Mouse (Mus musculus) right cerebral cortex, postnatal 4 days (tissue): Measurements from ENCODE around the gene Vdac1.

ENCODE experiments used
- DNase-seq: peaks from one replicate; pipeline ENCODE4 v3.0.0-alpha.2; 2022

The Vdac1 gene

DNA sequence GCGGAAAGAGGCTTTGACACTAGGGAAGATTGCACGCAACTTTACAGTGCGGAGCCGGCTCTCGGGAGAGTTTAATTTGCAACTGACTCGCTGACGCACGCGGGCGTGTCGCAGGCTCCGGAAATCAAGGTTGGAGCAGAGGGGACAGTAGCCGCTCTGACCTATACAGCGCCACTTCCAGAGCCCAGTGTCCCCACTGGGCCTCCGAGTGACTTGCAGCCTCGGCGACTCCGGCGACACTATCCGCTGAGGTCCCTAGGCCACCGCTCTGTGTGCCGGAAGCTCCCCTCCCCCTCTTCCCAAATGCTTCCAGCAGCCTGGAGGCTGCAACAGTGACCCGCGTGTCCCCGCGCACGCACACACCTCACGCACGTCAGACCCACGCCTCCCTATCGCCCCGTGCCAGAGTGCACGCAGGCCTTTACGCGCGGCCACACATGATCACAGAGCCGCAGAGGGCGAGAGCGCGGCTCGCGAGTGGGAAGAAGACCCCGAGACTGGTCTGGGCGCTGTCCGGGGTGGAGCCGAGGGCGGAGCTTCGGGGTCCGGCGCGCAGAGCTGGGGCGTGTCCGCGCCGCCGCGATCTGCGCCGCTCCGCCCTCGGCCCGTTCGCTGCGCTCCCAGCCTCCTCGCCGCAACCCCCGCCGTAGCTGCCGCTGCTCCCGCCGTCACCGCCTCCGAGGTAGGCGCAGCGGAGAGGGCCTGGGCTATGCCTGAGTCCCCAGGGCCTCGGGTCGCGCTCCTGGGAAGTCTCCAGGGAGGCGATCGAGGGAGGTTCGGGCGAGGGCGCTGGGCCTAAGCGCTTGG lies at the start of gene Vdac1:
TSS of gene Vdac1 (plus strand) at position 390 of the 807 bp plus-strand sequence.
- DNase-seq, result peak; percentile 80

DNA sequence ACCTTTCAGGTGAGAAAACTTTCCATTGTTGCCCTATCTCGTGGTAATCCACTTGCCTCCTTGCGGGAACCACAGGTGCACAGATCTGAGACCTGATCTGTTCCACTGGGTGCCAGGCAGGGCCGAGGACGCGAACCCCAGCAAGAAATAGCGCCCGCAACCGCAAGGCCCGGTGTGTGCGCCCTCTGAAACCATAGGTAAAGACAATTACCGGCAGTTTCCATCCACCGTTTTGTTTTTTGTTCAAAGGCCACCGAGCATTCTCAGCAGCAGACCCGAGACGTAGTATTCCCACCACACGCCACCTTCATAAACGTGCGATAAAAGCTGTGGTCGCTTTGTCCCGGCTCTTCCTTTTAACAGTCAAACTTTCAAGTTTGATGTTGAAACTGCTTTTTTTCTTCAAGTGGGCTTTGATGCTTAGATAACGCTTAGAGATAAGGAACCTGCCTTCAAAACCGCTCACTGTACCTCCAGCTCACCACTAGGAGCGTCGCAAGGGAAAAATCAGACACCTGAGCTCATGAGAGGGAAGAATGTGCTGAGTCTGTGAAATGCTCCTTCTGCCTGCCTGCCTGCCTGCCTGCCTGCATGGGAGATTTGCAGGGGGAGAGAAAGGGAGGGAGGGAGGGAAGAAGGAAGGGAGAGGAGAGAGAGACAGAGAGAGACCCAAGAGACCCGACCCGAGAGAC lies 46.4 kb upstream of the Vdac1 start:
- no peak for DNase-seq

GRCm38 (mm10) chr11:52318445-52318844 lies 42.2 kb upstream of the Vdac1 start:
- DNase-seq, result no peak

DNA sequence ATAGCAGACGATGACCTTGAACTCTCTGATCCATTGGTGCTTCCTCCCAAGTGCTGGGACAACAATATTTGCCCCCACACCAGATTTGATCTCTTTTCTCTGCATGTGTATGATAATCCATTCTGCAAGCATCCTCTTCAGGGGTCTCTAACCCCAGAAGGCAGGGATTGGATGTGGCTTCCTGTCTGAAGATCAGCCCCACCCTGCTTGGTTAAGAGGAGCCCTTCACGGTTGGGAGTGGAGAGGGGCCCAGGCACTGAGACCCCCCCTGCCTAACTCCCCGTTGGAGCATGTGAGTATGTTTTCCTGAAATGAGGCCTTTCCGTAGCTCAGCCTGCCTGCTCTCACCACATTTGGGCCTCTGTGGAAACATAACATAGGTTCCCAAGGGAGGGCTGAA lies 41.0 kb upstream of the Vdac1 start:
- DNase-seq, result no peak

DNA sequence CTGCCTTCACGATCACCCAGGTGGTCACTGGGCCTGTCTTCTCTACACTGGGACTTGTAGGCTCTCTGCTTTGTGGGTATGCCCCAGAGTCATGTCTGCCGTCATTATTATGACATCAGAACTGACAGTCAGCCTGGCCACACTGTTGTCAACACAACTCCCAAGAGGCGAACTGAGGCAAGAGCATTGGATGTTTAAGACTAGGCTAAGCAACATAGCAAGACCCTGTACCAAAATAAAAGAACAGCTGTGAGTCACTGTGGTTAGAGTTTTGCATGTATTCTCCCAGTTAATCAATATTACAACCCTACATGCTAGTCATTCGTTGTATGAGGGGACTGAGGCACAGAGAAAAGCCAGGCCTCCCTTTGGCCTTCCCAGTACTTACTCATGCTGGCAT lies 40.1 kb upstream of the Vdac1 start:
- DNase-seq, result no peak

- DNase-seq, result no peak
These were observed 39.1 kb upstream of the Vdac1 start for GRCm38 (mm10) chr11:52321540-52321939.

GRCm38 (mm10) chr11:52324442-52325367 lies 36.0 kb upstream of the Vdac1 start:
- no peak for DNase-seq

DNA sequence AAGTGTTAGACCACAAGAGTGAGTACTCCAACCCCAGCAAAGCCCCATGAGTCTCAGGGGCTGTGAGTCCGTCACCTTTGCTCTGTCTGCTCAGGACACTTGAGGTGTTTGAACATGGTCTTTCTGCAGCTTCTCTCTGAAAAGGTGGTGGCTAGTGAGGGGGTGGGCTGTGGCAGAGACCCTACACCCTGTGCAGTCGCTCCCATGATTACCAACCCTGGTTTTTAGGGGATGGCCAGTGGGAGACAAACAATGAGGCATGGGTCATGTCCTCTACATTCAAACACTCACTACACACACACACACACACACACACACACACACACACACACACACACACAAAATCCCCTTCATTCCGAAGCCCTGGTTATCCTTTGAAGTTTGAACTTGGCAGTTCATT lies 33.3 kb upstream of the Vdac1 start:
- no peak for DNase-seq

GRCm38 (mm10) chr11:52332421-52333118 lies 28.1 kb upstream of the Vdac1 start:
- peak; percentile 34 for DNase-seq

DNA sequence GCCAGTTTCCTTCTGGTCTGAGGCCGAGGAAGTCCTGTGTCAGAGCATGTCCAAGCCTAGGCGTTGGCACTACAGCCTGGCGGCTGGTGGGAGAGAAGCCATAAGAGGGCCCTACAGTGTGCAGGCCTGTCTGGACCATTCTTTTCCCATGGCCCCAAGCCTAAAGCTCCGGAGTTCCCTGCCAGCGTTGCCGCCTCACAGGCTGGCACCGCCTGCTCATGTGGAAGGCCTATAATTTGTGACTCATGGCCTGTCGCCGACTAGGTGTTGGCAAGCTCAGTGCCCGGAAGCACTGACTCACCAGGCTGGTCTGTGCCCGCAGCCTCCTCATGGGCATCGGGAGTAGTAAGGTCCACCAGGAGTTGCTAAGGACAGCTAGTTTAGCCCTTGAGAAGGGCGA lies 27.0 kb upstream of the Vdac1 start:
- DNase-seq, result peak; percentile 42

- no peak for DNase-seq
These were observed 25.4 kb upstream of the Vdac1 start for GRCm38 (mm10) chr11:52335263-52335662.

GRCm38 (mm10) chr11:52335924-52336323 lies 24.7 kb upstream of the Vdac1 start:
- DNase-seq, result no peak

GRCm38 (mm10) chr11:52337651-52338295 lies 22.9 kb upstream of the Vdac1 start:
- no peak for DNase-seq

- DNase-seq, result no peak
These were observed 22.3 kb upstream of the Vdac1 start for GRCm38 (mm10) chr11:52338351-52338750.

DNA sequence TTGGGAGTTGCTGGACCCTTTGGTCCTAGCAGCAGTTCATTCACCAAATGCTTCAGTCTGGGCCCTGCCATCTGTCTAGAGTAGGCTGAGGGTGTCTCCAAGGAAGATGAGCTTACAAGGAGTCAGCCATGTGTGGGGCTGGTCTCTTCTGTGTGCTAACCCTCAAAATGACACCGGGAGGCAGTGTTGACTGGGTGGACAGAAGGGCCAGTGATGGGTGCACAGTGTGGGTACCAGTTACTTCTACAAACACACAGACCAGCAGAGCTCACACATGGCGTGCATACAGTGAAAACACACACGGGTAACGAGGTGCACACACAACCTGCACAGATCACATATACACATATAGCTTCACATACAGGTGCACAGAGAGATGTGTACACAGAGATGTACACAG lies 21.6 kb upstream of the Vdac1 start:
- DNase-seq, result no peak

DNA sequence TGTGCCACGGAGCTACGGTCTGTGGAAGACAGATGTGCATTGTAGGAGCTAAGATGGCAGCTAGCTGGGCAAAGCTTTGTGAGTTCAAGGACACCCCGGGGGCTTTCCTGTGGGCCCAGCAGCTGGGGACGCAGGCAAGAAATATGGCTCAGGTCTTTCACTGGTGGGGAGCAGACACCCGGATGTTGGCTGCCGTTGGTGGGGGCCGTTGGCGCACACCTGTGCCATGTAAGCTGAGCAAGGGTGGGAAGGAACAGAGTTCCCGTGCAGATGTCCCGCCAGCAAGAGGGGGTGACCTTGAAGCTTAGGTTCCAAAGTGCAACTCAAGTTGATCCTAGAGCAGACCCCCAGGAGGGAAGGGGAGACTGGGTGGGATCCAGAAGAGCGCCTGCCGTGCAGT lies 21.1 kb upstream of the Vdac1 start:
- DNase-seq, result no peak

- DNase-seq, result no peak
These were observed 20.4 kb upstream of the Vdac1 start for GRCm38 (mm10) chr11:52340123-52340864.

DNA sequence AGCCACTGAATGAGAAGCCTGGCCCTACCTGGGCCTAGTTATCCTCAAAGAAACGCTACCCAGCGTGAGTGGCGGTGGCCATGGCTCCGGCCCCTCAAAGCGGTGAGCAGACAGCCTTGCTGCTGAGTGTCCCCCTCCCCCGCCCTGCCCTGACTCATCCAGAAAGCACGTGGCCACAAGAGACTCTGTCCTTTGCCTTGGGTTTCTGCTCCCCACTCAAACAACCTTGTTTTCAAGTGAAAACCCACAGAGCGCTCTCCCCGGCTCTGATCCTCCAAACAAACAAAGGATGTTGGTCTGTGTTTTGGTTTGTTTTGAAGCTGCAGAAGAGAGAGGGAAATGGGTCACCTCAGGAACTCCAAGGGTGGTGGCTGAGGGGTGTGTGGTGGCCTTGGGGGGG lies 19.7 kb upstream of the Vdac1 start:
- DNase-seq, result no peak

GRCm38 (mm10) chr11:52341476-52341875 lies 19.2 kb upstream of the Vdac1 start:
- no peak for DNase-seq

DNA sequence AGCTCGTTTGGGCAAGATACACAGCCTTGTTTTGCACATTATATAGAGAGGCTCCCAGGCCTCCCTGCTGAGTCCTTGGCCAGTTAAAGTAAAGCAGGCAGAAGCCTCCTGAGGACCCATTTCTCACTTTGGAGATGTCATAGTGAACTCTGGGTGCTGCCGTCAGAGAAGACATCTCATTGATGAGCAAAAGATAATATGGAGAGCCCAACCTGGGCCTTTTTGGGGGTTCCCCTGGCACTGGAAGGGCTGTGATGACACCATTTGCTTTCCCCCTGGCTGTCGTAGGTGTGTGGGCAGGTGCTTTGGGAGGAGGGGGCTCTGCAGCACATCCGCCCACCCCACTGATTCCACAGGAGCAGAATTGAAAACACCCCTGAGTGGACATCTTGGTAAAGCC lies 18.4 kb upstream of the Vdac1 start:
- no peak for DNase-seq

- DNase-seq, result peak; percentile 89
These were observed 17.5 kb upstream of the Vdac1 start for GRCm38 (mm10) chr11:52343162-52343561.
